Mouse (Mus musculus) embryo, embryonic 11 days (tissue): Measurements from ENCODE around the gene Jph2.

ENCODE experiments used
- DNase-seq: peaks from one replicate; pipeline ENCODE4 v3.0.0-alpha.2; 2015

The Jph2 gene

DNA sequence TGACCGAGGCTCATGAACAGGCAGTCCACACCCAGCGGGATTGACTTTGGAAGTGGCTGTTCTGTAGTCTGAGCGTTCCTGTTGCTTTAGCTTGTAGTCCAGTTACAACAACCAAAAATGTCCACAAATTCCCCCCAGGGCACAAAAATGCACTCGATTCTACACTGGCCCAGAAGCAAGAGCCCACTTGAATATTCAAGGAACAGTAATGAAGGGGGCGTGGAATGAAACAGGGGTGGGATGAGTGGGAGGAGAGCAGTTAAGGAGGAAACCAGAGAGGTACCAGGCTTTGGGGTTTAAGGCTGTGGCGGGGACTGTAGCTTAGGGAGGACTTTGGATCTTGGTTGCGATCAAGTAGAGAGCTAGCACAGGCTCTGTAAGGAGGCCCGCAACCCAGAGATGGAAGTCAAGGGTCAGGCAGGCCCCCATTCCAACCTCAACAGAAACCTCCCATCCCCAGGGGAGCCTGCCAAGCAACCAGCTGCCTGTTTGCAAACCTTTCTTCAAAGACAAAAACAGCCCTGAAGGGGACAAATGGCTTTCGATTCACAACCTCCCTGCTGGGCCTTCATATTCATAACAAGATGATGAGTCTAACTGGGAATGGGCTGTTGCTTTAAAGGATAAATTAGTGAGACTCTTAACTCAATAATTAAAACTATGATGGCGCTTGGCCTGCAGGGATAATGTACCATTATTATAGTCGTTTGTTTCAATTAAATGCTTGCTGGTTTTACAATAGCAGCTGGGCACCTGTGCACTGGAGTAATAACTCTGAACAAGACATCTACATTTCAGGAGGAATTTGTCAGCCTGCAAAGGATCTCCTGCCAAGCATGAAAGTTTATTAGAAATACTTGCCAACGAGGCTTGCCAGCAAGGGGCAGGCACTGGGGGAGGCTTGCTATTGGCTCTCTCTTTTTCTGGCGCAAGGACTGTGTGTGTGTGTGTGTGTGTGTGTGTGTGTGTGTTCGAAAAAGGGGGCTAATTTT is 97.4 kb downstream of the Jph2 start:
- peak; percentile 50 for DNase-seq

- no peak for DNase-seq
Observed at GRCm38 (mm10) chr2:163296999-163297630, 100.7 kb downstream of the Jph2 start.

- peak; percentile 72 for DNase-seq
Observed at GRCm38 (mm10) chr2:163288881-163289379, 108.9 kb downstream of the Jph2 start.
